Mouse (Mus musculus) fat pad, adult 2 months (tissue): ENCODE results near the gene Irf3.
"Not testable (repeated sequence)": the region's sequence is repeated elsewhere in the genome, so short reads cannot be mapped to it uniquely, and the experiment has no call there.

Experiments used
- DNase-seq: peaks from one replicate; pipeline ENCODE4 v3.0.0-alpha.2; 2011; ENCODE audit warnings: low read depth, low spot score; ENCODE audit errors: extremely low read depth

Gene Irf3

GRCm38 (mm10) chr7:45006503-45006902 is 9.1 kb downstream of the Irf3 start:
- no peak for DNase-seq

GRCm38 (mm10) chr7:45007141-45007540 is 9.7 kb downstream of the Irf3 start:
- no peak for DNase-seq

DNA sequence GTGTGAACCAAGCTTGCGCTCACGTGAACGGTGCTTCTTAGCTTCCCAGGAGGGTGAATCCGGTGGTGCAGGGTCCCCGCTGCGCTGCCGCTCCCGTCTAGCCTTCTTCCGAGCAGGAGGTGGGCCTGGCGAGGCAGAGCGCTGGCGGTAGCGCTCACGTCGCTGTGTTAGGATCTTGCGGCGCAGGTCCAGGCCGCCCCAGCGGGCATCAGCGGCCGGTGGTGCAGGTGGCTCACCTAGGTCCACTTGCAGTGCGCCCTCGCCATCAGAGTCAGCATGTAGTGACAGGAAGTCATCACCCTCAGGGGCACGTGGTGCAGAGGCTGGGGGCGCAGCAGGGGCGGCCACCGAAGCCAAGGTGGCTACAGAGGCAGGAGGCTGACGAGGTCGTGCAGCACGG is 10.4 kb downstream of the Irf3 start:
- no peak for DNase-seq

DNA sequence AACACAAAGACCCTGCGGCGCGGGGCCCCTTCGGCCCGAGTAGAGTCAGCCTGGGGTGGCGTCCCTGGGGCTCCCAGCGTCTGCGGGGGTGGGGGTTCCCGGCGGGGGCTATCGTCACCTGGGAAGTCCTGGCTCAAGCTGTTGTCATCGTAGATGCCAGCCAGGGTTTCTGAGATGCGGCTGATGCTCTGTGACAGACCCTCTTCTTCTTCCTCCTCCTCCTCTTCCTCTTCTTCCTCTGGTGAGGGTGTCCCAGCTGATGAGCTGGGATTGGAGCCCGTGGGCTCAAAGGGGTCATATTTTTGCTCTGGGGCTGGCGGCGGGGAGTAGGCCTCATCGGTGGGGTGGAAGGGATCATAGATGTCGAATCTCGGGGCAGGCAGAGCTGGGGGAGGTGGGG is 11.0 kb downstream of the Irf3 start:
- DNase-seq = no peak

GRCm38 (mm10) chr7:45012011-45012410 is 14.6 kb downstream of the Irf3 start:
- DNase-seq = no peak

GRCm38 (mm10) chr7:45012824-45013223 is 15.4 kb downstream of the Irf3 start:
- DNase-seq = no peak

DNA sequence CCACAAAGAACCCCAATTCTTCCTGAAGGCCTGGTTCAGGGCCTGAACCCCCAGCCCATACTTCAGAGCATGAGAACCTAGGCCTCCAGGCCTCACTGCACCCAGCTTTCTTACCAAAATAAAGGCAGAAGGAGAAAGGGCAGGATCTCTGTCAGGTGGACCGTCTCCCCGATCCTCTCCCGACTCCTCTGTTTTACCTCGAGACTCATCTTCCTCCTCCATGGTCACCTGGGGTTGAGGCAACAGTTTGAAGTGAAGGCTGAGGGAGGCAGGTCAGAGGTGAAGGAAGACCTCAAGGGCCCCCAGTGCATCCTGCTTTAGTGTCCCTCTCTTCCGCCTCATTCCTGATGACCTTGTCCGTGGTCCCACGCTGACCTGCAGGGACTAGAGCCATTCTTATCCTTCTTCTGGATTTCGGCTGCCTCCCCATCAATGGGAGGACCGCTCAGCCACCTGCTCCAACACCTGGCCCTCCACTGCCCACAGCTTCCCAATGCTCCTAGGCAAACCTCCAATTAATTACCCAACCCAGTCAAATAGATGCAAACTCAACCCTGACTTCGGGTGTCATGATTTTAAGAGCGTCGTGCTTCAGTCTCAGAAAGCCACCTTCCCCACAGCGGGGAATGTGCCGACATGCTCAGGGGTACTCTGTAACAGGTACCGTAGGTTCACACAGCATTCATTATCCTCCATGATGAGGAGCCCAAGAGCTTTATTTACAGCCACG is 16.1 kb downstream of the Irf3 start:
- DNase-seq = no peak

DNA sequence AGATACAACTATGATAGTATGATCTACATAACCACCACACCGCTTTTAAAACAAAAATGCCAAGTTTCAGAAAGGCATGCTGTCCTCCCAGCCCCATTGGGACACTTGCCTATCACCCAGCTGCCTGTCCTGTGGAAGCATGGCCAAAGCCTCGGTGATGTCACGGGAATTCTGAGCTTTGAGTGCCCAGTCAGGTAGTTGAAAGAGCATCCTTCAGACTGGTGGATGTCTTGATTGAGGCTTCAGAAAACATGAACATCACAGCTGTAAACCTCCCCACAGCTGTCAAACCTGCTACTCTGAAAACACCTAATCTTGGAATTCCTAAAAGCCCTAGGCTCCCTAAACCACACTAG is 16.6 kb downstream of the Irf3 start:
- DNase-seq = no peak

GRCm38 (mm10) chr7:45015344-45015956 is 18.0 kb downstream of the Irf3 start:
- no peak for DNase-seq

DNA sequence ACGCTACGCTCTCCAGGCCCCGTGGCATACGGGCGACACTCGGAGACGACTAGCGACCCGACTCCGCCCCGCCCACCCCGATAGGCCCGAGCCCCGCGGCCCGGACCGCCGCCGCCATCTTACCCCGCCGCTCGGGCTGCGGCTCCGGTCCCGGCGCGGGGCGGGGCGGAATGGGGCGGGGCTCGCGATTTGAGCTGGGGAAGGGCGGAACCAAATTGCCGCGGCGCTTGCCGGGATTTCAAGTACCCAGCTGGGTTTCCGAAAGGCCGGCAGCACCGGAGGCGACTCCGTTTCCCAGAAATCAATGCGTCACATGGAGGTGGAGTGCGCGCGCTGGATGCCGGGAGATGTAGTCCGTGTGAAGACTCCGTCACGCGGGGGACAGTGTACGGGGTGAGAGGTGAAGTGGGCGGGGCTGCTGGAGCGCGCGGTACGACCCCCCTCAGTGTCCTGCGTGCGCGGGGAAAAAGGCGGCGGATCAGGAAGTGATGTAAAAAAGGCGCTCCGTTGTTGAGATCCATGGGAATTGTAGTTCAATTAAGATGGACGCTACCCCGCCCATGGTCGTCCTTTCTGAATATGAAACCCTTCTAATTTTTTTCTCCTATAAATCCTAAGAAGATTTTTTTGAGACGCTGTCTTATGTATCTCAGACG is 18.6 kb downstream of the Irf3 start, which contains the start of gene Scaf1:
TSS of gene Scaf1 (minus strand) at position 407 of the 656 bp plus-strand sequence.
- peak; percentile 91 for DNase-seq

GRCm38 (mm10) chr7:45016761-45017160 is 19.3 kb downstream of the Irf3 start:
- no peak for DNase-seq

DNA sequence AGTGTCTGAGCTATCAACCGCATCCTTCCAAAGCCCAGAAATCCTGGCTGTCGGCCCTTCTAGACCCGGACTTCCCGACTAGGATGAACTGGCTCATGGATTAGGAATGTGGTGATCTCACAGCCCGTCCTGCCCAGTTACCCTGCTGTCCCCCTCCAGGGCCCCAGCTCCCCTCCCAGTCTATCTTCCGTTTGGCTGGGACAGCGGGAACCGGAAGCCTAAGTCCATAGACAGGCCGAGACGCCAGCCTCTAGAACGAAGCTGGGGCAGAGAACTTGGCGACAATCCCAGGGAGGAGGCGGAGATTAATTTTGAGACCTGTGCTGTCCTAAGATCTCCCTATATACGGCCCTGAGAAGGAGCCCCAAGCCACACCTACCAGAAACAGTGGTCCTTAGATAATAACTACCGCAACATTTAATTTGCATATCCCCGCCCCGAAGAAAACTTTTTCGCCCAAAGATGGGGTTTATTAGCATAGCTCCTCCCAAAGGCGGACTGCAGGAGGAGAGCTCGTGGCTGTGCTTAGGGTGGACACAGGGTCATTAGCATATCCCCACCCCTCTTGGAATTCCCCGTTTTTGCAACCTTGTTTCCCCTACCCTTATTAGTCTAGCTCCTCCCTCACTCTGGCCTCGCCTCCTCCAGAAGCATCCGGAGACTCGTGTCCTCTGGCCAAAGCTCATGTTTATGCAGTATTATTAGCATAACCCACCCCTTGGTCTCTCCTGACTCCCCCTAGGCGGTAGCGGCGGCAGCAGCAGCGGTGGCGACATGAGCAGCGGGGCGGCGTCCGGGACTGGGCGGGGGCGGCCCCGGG is 20.0 kb downstream of the Irf3 start, which contains the start of gene Rras:
TSS of gene Rras (plus strand) at position 720 of the 820 bp plus-strand sequence.
- peak; percentile 97 for DNase-seq

DNA sequence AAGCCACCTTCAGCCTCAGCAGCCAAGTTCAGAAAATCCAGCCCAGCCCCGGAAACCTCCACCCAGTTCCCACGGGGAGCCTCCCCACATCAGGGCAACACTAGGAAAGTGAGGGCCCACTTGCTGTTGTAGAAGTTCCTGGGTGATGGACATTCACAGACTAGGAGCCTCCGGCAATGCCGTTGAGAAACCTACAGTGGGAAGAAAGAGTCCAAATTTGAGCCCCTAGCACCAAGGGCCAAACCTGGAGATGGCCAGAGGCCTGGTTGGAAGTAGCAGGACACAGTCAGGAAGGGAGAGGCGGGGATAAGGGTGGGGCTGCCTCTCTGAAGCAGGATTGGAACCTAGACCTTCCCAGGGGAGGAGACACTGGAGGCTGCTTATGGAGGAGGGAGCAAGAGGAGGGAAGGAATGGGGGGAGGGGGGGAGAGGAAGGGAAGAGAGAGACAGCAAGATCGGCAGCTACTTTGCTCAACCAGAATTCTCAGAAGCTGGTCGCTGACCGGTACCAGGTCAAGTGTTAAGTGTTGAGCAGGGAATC is 21.7 kb downstream of the Irf3 start:
- DNase-seq = peak; percentile 70

- DNase-seq = no peak
Measured at GRCm38 (mm10) chr7:45020225-45020624, 22.8 kb downstream of the Irf3 start.

GRCm38 (mm10) chr7:45023711-45024110 is 26.3 kb downstream of the Irf3 start:
- not testable (repeated sequence) for DNase-seq

- no peak for DNase-seq
Measured at GRCm38 (mm10) chr7:45024281-45025248, 27.1 kb downstream of the Irf3 start.

DNA sequence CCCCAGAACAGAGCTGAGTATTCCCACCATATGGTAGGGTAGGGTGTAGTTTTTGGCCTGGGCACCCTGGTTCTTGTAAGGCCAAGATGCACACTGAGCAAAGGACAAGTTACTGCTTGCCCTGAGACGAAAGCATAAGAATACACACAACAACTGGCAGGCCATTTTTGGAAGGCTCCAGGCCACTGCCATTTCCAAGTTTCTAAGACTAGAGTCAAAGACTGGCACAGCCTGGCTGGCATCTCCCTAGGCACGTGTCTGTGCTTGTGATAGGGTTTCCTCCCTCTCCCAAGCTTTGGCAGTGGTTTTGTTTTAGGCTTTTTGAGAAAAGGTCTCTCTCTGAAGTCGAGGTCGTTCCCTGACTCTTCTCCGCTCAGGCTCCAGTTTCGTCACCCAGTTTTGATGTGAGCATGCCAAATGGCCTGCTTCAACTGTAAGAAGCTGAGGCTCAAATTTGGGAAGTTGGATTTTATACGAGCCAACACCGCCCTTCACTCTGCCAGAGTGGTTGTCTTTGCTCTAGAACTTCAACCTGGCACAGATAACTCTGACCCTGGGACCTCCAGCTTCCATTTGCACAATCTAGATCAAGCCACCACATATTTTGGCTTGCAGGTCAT is 28.3 kb downstream of the Irf3 start:
- peak; percentile 97 for DNase-seq

DNA sequence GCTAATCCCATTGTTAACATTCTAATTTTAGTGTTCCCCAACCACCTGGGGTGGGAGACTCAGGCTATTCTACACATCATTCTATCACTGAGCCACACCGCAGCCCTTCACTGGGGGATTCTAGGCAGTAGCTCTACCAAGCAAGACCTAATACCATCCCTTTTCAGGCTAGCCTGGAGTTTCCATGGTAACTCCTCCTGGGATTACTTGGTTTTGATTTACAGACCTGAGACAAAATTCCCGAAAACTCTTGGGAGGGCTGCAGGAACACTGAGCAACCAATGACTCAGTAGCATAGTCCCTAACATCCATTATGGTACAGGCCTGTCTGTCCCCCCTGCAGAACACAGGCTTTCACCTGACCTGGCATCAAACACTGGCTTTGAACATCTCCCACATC is 28.8 kb downstream of the Irf3 start:
- DNase-seq = no peak

DNA sequence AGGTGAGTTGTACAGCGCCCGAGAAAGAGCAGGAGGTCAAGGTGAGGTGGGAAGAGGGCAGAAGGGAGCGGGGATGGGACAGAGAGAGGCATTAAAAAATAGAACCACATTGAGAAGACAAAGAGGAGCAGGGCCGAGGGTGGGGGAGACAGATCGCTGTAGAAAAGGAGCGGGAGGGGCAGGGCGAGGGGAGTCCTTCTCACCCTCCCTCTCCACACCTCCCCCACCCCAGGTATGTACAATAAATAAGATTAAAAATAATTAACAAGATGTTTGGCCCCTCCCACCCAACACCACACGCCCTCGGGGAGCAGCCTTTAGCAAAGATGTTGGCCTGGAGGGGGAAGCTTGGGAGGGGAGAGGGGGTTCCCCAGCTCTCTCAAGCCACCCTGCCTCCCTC is 30.3 kb downstream of the Irf3 start:
- no peak for DNase-seq
